Mouse (Mus musculus) T-helper 1 cell (primary cell): ENCODE measurements around the gene Tbx20.

Experiments
- in situ Hi-C: fragments of 300-600 bp; cut with MboI, MseI; formaldehyde crosslinking; loops from one replicate; pipeline ENCODE4 v1.15.1; 2025; ENCODE audit warnings: high pct_unique_total_duplicates

Gene Tbx20

GRCm38 (mm10) chr9:24774160-24774969 is at the start of gene Tbx20:
Tbx20 (minus strand) TSS chr9:24774303.
- in situ Hi-C loops = no loop called here

DNA sequence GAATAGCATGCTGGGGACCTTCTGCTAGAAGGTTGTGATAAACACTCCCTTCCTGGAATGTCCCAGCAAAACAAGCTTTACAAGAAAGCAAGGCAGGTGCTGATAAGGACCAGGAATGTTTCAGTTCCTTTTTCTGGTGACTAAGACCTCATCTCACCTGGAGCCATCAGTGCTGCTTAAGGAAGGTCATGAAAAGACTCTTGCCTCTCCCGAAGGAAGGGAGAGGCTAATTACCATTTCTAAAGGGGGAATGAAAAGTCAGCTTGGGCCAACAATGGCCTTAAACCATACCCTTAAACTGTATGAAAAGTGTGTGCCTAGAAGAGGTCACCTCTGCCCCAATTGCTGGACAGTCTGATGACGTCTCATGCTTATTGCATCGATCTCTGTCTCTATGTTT is 44.4 kb upstream of the Tbx20 start:
- in situ Hi-C loops = no loop called here

DNA sequence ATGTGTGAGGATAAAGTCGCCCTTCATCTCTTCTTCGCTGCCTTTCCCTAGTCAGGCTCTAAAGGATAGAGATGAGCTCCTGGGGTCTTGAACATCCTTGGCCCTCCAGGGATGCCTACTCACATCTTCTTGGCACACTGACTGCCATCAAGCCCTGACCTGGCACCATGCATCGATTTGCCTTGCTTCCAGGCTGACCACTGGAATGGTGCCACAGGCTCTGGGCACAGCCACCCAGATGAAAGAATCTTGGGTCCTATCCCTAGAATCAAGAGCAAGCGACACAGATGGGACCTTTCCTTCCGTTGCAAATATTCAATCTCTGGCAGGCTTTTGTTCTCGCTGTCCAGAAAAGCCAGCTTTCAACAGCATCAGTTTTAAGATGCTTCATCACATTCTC is 38.4 kb upstream of the Tbx20 start:
- in situ Hi-C loops = no loop called here

DNA sequence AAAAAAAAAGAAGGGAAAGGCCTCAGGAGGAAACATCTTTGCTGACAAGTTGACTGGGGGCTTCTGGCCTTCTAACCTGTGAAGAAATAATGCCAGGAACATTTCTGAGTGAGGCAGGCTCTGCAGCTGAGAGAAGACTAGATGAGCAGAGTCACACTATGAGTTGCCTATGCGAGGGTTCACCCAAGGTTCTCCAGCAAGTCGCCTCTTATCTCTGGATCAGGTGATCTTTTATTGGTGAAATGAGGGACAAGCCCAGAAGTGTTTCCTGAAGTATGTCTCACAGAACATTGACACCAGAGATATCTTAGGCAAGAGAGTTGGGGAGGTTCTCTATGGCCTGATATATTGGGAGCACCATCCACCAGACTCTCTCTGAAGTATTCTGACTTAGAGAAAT is 18.0 kb upstream of the Tbx20 start:
- in situ Hi-C loops = no loop called here

DNA sequence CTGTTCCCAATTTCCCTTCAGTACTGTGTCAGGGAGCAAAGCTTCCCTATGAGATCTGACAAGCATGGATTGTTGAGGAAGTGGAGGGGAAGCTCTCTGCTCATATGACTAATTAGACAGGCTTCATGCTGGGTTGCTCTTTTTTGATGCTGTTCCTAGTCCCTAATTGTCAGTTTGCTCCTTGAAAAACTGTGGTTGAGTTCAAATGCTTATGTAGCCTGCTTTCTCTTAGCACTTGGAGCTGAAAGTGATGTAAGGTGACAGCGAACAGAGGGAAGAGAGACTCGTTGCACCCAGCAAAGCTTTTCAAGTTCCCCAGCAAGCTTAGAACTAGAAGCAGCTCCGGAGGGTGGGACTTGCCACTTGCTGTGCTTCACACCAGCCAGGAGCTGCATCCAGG is 15.3 kb upstream of the Tbx20 start:
- in situ Hi-C loops = no loop called here

DNA sequence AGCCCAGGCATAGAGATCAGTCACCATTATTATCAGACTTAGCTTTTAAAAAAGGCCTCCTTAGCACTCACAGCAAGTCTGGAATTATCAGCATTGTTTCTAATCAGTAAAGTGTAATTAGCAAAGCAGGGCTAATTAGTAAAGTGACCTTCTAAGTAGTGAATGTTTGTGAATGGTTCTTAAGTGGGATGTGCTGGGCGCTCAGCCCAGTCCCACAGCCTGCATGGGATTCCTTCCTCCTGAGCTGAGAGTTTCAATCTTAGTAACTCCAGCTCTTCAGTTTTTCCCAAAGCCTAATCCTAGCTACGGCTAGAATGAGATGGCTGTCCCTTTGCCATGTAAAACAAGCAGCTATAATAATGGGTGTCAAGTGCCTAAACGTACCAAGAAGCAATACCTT is 8.2 kb upstream of the Tbx20 start:
- in situ Hi-C loops = no loop called here

DNA sequence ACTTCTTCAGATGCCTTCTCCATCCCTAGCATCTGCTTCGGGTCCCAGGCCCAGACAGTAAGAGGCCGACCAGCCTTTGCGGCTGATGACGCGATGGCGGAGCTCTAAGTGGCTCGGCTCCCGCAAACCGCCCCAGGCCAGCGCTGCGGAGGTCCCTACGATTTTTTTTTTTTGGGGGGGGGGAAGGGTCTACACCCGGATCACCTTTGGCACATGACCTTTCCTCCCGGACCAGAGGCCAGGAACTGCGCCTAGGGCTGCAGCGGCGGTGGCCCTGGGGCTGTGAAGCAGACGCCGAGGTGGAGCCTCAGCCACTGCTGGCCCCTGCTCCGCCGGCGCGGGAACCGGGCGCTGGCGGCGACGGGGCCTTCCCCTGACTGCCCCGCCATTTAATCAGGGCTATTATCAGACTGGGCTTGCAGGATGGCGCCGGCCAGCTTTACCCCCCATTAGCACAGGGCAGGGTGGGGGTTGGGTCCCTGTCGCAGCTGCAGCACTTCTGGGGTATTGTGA is 6.9 kb upstream of the Tbx20 start:
- in situ Hi-C loops = no loop called here

DNA sequence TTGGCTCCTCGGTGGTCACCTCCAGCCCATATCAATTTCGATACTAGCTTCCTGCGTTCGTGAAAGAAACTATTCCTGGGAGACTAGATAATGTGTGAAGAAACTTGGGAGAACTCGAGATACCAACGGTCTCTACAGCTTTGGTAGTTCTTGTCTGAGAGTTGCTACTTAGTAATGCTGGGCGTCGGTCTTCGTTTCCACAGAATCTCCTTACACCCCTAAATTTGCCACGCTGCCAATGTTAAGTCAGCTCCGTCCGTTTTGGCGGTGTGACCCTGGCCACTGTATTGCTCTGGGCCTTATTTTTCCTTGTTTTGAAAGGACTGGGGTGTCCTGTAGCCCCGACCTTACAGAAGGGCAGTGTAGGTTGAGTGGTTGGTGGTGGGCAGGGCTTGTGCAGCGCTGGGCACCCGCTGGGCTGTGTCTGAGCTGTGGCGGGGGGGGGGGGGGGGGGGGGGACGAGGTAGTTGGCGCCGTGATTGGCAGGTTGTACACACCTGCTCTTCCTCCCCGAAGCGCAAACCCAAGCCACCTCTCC is 6.4 kb upstream of the Tbx20 start:
- in situ Hi-C loops = no loop called here

DNA sequence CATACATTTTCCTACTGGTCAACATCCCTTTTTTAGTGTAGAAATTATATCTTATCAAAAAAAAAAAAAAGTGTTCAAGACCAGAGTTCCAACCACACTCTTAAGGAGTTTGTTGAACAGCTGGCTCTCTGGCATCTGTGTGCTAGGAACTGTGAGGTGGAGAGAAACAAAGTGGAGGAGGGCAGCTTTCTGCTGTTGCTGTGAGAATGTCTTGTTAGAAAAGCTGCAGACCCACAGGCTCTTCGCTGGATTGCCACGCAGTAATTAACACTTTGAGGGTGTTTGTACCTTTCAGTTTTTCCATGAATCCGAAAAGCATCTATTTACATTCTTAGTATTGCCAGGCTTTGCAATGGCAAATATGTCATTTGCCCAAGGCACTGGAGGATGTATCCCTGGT is 5.9 kb upstream of the Tbx20 start:
- in situ Hi-C loops = no loop called here

- in situ Hi-C loops = no loop called here
These were observed 4.5 kb upstream of the Tbx20 start for GRCm38 (mm10) chr9:24778571-24778970.

DNA sequence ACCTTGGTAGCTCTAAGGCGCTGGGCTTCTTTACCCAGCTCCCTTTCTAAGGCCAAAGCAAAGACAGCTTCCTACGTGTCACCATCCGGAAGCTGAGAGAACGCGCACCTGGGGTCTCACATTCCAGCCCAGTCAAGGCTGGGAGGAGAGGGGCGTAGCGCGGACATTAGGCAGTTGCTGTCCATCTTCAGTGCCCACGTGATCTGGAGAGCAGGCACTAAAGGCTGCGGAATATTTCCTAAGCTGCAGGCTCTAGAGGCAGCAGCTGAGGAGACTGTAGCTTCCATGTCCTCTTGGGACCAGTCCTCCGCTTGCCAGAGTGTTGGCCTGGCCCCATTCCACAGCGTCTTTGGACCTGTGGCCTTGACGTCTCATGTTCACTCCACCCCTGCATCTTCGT is 3.9 kb upstream of the Tbx20 start:
- in situ Hi-C loops = no loop called here

DNA sequence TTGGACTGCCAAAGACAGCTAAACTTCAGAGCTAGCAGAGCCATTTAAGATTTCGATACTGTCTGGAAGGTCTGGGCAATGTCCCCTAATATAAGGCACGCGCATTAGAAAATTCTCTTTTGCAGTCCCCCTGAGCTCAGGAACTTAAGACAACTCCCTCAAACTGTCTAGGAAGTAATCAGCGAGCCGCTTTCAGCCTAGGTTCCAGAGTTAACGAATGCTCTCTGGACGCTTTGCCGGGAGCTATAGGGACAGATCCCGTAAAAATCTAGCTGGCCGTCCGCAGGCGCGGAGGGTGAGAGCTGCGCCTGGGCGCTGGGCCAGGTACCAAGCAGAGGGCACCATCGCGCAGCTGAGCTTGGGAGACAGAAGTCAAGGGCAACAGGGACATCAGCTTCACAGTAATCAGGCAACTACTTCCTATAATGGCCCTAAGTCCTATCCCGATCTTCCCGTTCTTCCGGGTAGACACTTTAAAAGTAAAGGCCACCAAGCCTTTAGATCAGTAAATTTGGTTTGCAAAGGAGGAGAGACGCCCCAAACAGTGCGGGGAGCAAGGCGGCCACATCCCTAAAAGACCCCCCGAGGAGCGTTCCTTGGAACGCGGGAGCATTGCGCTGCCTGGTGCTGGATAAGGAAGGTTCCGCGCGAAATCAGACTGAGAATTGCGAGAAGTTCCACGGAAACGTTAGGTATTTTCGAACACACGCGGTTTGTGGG is 3.2 kb upstream of the Tbx20 start:
- in situ Hi-C loops = no loop called here

DNA sequence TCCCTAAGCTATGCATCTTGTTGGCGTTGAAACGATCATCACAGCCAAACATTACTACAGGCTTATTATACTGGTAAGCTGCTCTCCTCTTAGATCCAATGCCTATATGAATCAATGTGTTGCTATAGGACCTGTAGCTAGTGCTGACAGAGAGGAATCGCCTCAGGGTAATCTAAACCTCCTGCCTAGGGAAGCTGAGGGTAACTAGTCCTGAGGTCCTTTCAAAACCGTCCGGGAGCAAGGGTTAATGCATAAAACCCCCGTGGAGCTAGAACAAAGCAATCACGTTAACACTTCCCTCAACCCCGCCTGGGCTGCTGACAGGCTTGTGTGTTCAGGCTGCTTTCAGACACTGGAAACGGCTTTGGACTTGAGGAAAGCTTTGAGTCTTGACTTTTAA is 2.4 kb upstream of the Tbx20 start:
- in situ Hi-C loops = no loop called here

DNA sequence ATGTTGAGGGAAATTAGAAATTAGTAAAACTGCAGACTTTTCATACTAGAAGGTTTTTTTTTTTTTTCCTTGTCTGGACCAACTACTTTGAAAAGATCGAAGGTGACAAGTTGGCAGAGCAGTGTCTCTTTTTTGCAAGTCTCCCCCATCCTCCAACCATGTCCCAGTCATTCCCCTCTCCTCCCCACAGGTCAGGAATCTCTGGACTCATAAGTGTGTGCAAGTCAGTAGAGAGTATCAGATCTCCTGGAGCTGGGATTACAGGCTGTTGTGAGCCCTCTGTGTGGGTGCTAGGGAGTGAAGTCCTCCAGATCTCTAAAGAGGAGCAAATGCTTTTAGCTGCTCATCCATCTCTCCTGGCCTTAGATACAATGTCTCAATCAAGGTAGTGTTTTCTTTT is 1.5 kb upstream of the Tbx20 start:
- in situ Hi-C loops = no loop called here

DNA sequence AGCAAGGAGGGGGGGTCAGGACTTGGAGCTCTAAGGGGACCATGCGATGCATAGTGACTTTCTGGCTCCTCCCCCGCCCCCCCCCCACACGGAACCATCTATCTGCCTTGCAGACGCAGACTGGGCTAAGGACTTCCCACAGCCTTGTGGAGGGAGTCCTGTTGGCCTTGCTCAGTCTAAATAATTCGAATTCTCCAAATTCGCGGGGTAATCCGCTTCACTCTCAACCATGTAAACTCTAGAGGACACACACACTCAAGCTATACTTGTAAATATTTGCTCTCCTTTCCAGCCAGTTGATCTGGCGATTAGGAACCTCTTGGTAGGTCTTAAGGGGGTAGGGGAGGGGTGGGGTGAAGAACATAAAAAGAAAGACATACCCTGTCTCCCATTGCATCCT is 898 bp upstream of the Tbx20 start:
- in situ Hi-C loops = no loop called here

DNA sequence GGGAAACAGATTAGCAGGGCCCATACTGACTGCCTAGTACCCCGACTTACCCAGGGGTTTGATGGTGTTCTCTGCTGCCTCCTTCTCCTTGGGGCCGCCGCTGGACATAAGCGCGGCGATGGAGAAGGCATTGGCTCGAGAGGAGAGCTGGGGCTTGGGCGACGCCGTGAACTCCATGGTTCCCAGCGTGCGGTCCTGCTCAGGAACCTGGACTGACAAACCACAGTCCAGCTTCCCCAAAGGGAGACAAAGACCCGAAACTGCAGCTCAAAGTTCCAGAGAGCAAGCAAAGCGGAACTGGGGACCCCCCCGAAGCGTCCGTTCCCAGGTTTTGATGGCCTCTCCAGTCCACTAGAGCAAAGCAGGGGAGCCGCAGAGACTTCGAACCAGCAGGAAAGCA is 434 bp downstream of the Tbx20 start:
- in situ Hi-C loops = no loop called here

GRCm38 (mm10) chr9:24773171-24773570 is 932 bp downstream of the Tbx20 start:
- in situ Hi-C loops = no loop called here

DNA sequence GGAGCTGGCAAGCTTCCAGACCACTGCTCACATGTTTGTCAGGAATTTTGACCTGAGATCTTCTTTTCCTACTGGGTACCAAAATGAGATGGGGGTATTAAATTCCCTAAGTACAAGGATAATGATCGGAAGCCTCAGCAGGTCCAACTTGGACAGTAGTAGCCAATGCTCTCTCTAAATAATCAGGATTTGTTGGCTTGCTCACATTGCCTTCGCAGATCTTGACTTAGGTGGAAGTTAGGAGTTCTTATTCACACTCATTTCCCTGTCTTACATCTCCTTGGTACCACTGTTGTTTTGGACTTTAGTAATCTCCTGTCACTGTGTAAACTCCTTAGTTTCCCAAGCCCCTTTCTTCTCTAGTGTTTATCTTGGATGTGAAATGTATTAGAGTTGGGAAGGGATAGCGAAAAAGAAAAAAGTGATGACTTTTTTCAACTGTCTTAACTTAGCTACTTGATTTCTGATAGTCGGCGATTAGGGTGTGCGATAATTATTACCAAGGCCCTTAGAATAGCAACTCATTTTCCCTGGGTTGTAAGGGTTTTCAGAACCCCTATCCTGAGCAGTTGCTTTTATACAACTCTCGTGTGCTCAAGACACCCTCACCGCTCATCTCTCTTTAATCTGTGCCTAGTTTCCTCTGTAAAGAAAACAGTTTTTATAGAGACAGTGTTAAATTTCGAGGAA is 1.5 kb downstream of the Tbx20 start:
- in situ Hi-C loops = no loop called here

DNA sequence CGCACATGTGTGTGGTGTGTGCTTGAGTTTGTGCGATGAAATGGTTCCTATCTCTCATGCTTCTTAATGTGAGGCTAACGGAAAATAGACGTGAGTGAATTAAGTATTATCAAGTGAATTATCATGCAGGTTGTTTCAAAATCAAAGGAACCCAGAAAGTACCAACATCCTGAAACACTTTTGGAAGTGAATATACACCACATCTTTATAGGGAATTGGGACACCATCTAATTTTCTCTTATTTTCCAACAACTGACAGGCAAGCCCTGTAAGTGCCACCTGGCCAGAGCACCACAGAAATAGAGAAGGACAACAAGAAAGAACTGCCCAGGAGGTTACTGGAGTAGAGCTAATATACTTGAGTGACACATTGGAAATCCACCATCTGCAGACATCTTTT is 2.4 kb downstream of the Tbx20 start:
- in situ Hi-C loops = no loop called here

DNA sequence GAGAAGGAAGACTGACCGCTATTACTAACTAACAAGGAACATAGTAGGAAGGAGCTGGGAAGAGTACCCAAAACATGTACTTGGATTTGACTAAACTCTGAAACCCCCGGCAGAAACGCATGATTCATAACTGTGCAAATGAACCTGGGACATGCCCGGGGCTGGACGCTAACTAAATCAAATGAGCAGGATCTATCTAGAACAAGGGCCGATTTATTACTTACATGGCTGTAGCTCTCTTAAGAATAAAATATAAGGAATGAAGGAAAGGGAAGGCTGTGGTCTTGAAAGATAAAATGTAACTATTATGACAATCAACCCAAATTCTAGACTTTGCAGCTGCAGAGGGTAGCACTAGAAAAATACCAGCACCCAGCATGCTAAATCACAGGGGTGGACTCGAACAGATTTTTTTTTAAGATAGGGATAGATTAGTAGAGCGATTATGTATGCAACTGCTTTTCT is 3.1 kb downstream of the Tbx20 start:
- in situ Hi-C loops = no loop called here

DNA sequence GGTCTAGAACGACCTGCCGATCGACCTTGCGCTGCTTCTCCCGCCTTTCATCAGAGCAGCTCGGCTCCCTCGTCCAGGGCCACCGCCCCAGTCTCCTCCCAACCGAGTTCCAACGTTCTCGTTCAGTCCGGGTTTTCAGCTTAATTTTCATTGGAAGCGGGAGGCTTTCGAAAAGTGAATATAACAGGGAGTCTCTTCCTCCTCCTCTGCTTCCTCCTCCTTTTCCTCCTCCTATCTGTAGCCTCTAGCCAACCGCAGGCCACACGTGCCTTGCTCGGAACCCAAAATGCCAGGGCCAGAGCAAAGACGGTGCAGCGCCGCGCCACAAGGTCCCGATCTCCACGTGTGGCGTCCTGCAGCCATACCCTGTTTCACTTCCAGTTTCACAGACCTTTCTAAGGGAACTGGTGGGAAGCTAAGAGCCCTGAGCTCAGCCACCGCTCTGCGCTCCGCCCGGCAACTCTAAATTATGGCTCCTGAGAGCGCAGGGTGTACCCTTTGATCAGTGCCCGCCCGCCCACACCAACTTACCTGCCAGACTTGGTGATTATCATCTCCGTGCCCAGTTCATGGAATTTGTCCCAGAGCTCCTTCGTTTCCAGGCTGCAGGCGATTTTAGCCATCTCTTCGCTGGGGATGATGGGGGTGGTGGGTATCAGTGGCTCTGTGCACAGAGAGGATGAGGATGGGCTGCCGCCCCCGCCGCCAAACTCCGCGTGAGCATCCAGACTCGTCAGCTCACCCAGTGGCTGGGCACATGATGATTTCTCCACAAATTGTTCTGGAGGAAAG is 3.8 kb downstream of the Tbx20 start:
- in situ Hi-C loops = no loop called here
